Mouse (Mus musculus): ENCODE results near the gene Apol6.

DNA sequence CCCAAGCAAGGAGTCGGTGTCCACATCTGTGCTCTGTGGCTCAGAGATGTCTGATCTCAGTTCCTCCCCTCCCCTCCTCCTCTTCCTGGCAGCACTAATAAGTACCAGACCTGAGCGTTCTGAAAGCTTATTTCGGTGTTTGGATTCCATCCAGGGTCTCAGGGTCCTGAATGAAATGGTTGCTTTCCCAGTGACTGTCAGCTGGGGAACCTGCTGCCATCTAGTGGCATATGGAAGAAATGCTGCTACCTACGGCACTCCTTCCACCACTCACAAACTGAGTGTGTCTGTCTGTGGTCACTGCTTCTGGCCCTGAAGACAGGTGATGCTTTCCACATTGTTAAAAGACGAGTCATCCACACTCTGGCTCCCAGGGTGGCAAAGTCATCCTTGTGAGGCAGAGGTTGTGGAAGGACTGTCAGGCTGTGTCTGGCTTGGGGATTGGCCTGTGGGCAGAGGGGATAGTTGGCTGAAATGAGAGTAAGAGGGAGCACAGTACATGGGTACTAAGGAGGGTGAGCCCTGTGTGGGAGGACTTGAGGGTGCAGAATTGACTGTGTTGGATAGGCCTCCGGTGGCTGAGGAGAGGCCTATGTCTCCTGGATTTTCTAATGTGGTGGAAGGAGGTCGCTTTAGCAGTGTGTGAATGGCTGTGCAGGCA lies 15.1 kb upstream of the Apol6 start:
- TF ChIP-seq CTCF (IDR thresholded peaks at IDR 0.05; ENCODE audit: low read depth), result peak; percentile 91
- TF ChIP-seq EP300 (IDR thresholded peaks at IDR 0.05; ENCODE audit: low read depth), result no peak
